Mouse (Mus musculus) adipocyte (in vitro differentiated cells): ENCODE results near the gene Nop16.
"Not testable (repeated sequence)": the region's sequence is repeated elsewhere in the genome, so short reads cannot be mapped to it uniquely, and the experiment has no call there.

Experiments used
- DNase-seq: peaks from one replicate; pipeline ENCODE4 v3.0.0-alpha.2; 2016; ENCODE audit warnings: low spot score

Gene Nop16

GRCm38 (mm10) chr13:54589996-54590951 lies at the start of gene Nop16, which contains the start of gene Higd2a:
Gene Nop16, minus strand, starts transcription at chr13:54590090.
Gene Higd2a, plus strand, starts transcription at chr13:54590207.
- DNase-seq, result peak; percentile 99

- DNase-seq, result no peak
Measured at GRCm38 (mm10) chr13:54635011-54635410, 45.1 kb upstream of the Nop16 start.

DNA sequence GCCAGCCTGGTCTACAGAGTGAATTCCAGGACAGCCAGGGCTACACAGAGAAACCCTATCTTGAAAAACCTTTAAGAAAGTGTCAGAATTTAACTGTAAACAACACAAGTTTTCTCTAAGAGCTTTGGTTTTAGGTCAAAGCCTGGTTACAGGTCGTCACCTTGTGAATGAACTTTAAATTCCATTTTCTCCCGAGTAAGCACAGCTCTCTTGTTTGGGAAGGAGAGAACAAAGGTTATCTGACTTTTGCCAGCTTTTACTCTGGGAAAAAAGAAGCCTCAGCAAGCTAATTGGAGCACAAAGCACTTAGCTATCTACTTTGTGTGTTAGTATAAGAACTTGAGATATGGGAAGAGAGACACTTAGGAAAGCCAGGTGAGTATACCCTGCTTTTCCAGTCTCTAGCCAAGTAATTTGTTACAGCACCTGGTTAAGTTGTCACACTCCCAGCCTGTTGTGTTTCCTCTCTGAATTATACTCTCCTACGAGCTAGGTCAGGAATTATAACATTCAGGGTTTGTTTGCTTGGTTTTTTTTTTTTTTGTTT lies 42.9 kb upstream of the Nop16 start:
- peak; percentile 25 for DNase-seq

- peak; percentile 94 for DNase-seq
Measured at GRCm38 (mm10) chr13:54629128-54629527, 39.2 kb upstream of the Nop16 start.

GRCm38 (mm10) chr13:54621960-54622521 lies 32.2 kb upstream of the Nop16 start:
- peak; percentile 37 for DNase-seq

- peak; percentile 94 for DNase-seq
Measured at GRCm38 (mm10) chr13:54621155-54621932, 31.5 kb upstream of the Nop16 start, which contains the start of gene Faf2. Gene Faf2, plus strand, starts transcription at chr13:54621784.

- no peak for DNase-seq
Measured at GRCm38 (mm10) chr13:54616998-54617397, 27.1 kb upstream of the Nop16 start.

DNA sequence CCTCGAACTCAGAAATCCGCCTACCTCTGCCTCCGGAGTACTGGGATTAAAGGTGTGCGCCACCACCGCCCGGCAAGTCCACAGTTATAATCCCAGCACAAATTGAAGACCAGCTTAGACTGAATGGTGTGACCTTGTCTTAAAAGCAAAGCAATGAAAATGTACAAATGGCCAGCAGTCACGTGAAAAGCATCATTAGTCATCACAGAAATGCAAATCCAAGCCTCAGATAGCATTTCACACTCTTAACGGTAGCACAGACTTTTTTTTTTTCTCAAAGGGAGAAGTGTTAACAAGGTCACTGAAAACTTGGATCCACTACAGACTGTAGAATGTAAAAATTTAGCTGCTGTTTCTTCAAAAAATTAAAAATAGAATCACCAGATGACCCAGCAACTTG lies 26.4 kb upstream of the Nop16 start:
- DNase-seq, result no peak

- DNase-seq, result not testable (repeated sequence)
Measured at GRCm38 (mm10) chr13:54613141-54613540, 23.3 kb upstream of the Nop16 start.

GRCm38 (mm10) chr13:54610972-54611754 lies 21.3 kb upstream of the Nop16 start, which contains the start of gene Cltb:
Gene Cltb, minus strand, starts transcription at chr13:54611344.
- DNase-seq, result peak; percentile 63

DNA sequence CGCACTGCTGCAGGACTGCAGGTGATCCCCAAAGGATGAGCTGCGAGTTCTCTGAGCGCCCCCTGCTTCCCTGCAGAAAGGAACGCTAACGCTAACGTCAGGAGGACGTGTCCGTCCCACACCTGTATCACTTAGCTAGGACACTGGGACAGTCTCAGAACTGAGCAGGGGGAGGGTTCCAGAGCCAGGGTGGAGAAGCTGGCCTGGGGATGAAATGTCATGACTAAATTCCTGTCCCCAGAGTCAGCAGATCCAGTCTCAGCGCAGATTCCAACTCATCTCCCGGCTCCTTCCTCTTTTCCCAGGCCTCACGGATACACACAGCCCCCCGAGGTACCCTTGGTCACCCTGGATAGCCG lies 20.7 kb upstream of the Nop16 start:
- DNase-seq, result no peak

- DNase-seq, result no peak
Measured at GRCm38 (mm10) chr13:54609301-54609700, 19.4 kb upstream of the Nop16 start.

GRCm38 (mm10) chr13:54608666-54609065 lies 18.8 kb upstream of the Nop16 start:
- DNase-seq, result peak; percentile 37

DNA sequence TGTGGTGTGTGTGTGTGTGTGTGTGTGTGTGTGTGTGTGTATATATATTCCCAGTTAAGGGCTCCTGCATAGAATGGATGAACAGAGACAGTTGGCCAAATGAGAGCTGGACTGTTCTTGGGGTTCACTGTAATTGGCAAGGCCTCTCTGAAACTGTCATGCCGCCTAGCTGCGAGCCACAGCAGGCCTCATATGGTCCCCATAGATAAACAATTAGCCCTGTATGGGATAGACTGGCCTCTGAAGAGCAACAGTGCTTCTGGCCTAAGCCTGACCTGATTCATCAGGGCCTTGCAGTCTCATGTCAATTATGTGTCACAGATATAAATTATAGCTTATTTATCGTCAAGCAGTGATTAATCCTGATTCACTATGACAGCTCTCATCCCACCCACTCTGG lies 18.1 kb upstream of the Nop16 start:
- DNase-seq, result no peak

DNA sequence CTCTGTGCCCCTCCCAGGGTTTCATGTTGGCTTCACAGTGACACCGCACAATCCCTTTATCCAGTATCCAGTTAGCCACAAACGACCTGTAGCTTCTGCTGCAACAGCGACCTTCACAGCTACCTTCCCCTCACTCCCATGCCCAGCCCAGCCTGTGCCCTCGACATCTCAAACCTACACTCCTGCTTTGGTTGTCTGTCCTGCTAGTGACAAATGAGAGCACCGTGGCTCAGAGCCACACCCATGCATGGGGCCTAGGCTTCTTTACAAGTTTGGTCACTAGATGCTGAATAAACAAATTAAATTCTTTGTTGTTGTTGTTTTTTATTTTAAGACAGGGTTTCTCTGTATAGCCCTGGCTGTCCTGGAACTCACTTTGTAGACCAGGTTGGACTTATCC lies 17.3 kb upstream of the Nop16 start:
- DNase-seq, result no peak

- peak; percentile 27 for DNase-seq
Measured at GRCm38 (mm10) chr13:54605426-54605825, 15.5 kb upstream of the Nop16 start.

DNA sequence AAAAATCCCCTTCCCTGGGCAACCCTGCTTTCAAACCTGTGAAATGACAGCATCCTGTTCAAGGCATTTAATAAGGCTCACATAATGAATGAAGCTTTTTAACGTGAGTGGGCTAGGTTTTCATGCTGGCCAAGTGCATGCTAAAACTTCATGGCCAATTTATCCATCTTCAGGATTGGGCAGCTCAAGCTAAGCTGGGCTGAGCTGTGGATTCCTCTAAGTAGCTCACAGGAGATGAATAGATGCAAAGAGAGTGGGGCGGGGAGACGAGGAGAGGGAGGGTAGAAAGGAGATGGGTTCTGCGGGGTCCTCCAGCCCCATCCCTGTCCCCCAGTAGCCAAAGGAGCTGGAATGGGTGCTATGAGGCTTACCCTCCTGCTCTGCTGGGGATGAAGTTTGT lies 14.3 kb upstream of the Nop16 start:
- DNase-seq, result no peak

- DNase-seq, result no peak
Measured at GRCm38 (mm10) chr13:54603501-54603900, 13.6 kb upstream of the Nop16 start.

GRCm38 (mm10) chr13:54602639-54603111 lies 12.8 kb upstream of the Nop16 start:
- no peak for DNase-seq

- DNase-seq, result no peak
Measured at GRCm38 (mm10) chr13:54598622-54599143, 8.8 kb upstream of the Nop16 start.

DNA sequence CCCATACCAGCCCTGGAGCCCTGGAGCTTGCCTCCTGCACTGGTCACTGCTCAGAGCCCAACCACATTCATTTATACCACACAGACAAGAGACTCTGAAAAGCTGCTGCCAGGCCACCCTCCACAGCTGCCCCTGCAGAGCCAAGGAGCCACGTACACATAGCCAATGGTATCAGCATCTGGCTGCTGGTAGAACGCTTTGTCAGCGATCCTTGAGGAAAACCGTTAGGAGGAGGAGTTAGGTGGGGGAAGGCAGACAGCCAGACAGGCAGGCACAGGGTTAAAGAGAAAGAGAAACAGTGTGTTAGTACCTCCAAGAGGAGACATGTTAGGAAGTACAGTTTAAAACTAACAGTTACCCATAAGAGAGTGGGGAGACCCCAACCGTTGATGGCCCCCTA lies 7.0 kb upstream of the Nop16 start:
- DNase-seq, result no peak
